Mouse (Mus musculus) kidney, postnatal 0 days (tissue): ENCODE measurements around the gene Eri2. TPM values are rescaled to one million over a fixed set of nuclear protein-coding genes. Genes with fewer than 3 reads are reported as not detected.

Experiments used
- ATAC-seq: fragments of 200-750 bp; cut with Nextera tagmentation; replicated peaks from 2 replicates; pipeline ENCODE4 v1.8.0; 2017; ENCODE audit warnings: low read depth, moderate number of reproducible peaks, moderate TSS enrichment, moderate library complexity; ENCODE audit not compliant: low FRiP score
- DNase-seq: peaks from one replicate; pipeline ENCODE4 v3.0.0-alpha.2; 2016; ENCODE audit warnings: low spot score
- H3K27ac ChIP-seq: fragments of 300-500 bp; sonication (generic); 2 replicates; pipeline ENCODE4 v1.5.1; 2014; ENCODE audit warnings: mild to moderate bottlenecking
- H3K27me3 ChIP-seq: fragments of 300-500 bp; sonication (generic); 2 replicates; pipeline ENCODE4 v1.6.1; 2014; ENCODE audit warnings: low read length, mixed read lengths; ENCODE audit not compliant: insufficient read depth
- H3K36me3 ChIP-seq: fragments of 300-500 bp; sonication (generic); 2 replicates; pipeline ENCODE4 v1.6.1; 2014; ENCODE audit warnings: low read length, mixed read lengths; ENCODE audit not compliant: insufficient read depth
- H3K4me1 ChIP-seq: fragments of 300-500 bp; sonication (generic); replicated peaks from 2 replicates; pipeline ENCODE4 v1.6.1; 2014; ENCODE audit warnings: antibody characterized with exemption, low read length, mixed read lengths; ENCODE audit not compliant: insufficient read depth
- H3K4me2 ChIP-seq: fragments of 300-500 bp; sonication (generic); 2 replicates; pipeline ENCODE4 v1.6.1; 2014; ENCODE audit warnings: mild to moderate bottlenecking, low read length, moderate library complexity, mixed read lengths
- H3K4me3 ChIP-seq: fragments of 300-500 bp; sonication (generic); replicated peaks from 2 replicates; pipeline ENCODE4 v1.5.1; 2014; ENCODE audit warnings: low read depth, low read length
- H3K9ac ChIP-seq: fragments of 300-500 bp; sonication (generic); 2 replicates; pipeline ENCODE4 v1.6.1; 2014; ENCODE audit warnings: low read depth, low read length
- H3K9me3 ChIP-seq: fragments of 300-500 bp; sonication (generic); replicated peaks from 2 replicates; pipeline ENCODE4 v1.6.1; 2016; ENCODE audit warnings: low read length, inconsistent platforms, mixed read lengths
- CTCF ChIP-seq: IDR thresholded peaks from 2 replicates; pipeline ENCODE4 v1.5.1; 2016; ENCODE audit warnings: antibody characterized with exemption, low read depth, mild to moderate bottlenecking, moderate library complexity
- WGBS: fragments of 180-500 bp; shearing (Covaris S2); extraction: QIAGEN DNeasy Blood & Tissue Kit; methylation state at CpG from one replicate; pipeline ENCODE4 v1.1.7; 2014; 5-methylcytosine and 5-hydroxymethylcytosine counted together
- polyA plus RNA-seq: library from polyadenylated mRNA; unstranded; fragments of >200 nt; fragmentation: Nextera tagmentation; extraction: Ambion mirVana; gene quantifications from 2 replicates; pipeline ENCODE4 v1.2.1, GENCODE M21; 2015

The Eri2 gene
- polyA plus RNA-seq, 1 experiment from 2014 or later: 15.8 TPM

GRCm38 (mm10) chr7:119800991-119801390, 7.1 kb upstream of the Eri2 start:
- H3K4me2 ChIP-seq: no peak overlapping the region
- no peak for TF ChIP-seq CTCF
- WGBS: 85% methylated on average over 3 of the region's 3 CpGs
- no peak overlapping the region for H3K4me3 ChIP-seq
- no peak overlapping the region for H3K9ac ChIP-seq
- 0 out of 2 replicates have a peak, but pooled peaks cover under 1% of the 10 kb centered on the region for H3K36me3 ChIP-seq
- ATAC-seq: no peak
- no peak for DNase-seq
- no peaks in the 10 kb centered on the region for H3K27me3 ChIP-seq
- no peaks in the 10 kb centered on the region for H3K4me1 ChIP-seq
- no peaks in the 10 kb centered on the region for H3K9me3 ChIP-seq
- H3K27ac ChIP-seq: no peak overlapping the region

GRCm38 (mm10) chr7:119800488-119800887, 6.6 kb upstream of the Eri2 start:
- Histone ChIP-seq H3K36me3 (no peaks in the 10 kb centered on the region), H3K27ac (no peak overlapping the region), H3K4me1 (no peaks in the 10 kb centered on the region), H3K4me2 (no peak overlapping the region), H3K4me3 (no peak overlapping the region), H3K27me3 (no peaks in the 10 kb centered on the region), H3K9me3 (no peaks in the 10 kb centered on the region), H3K9ac (no peak overlapping the region)
- TF ChIP-seq CTCF: peak; percentile 37; the same call in 1 of the 2 replicates
- no peak for ATAC-seq
- DNase-seq: no peak
- 95% methylated on average over 3 of the region's 3 CpGs for WGBS

- DNase-seq (no peak), ATAC-seq (no peak)
- H3K36me3 ChIP-seq: no peaks in the 10 kb centered on the region
- H3K27ac ChIP-seq: no peak overlapping the region
- H3K27me3 ChIP-seq: no peaks in the 10 kb centered on the region
- no peak for TF ChIP-seq CTCF
- H3K4me2 ChIP-seq: peak overlapping the region; percentile 46
- no peaks in the 10 kb centered on the region for H3K9me3 ChIP-seq
- H3K9ac ChIP-seq: no peak overlapping the region
- H3K4me3 ChIP-seq: peak overlapping the region; percentile 11; the same call in 1 of the 2 replicates
- peaks cover 5% of the 10 kb centered on the region; the same call in 1 of the 2 replicates for H3K4me1 ChIP-seq
Observed at GRCm38 (mm10) chr7:119795311-119795710, 1.5 kb upstream of the Eri2 start.

GRCm38 (mm10) chr7:119794251-119794638, 387 bp upstream of the Eri2 start:
- Histone ChIP-seq H3K27me3 (no peaks in the 10 kb centered on the region), H3K9me3 (no peaks in the 10 kb centered on the region), H3K27ac (peak overlapping the region; percentile 37), H3K4me1 (peaks cover 5% of the 10 kb centered on the region; the same call in 1 of the 2 replicates), H3K36me3 (0 out of 2 replicates have a peak, but pooled peaks cover 2% of the 10 kb centered on the region), H3K4me2 (peak overlapping the region; percentile 80), H3K9ac (peak overlapping the region; percentile 59), H3K4me3 (peak overlapping the region; percentile 59)
- peak; percentile 36; the same call in 1 of the 2 replicates for ATAC-seq
- WGBS: under 1% methylated on average over 21 of the region's 21 CpGs
- TF ChIP-seq CTCF: no peak
- DNase-seq: no peak

- H3K9ac ChIP-seq: no peak overlapping the region
- 0 out of 2 replicates have a peak, but pooled peaks have one; percentile 6 for TF ChIP-seq CTCF
- no peak overlapping the region for H3K4me2 ChIP-seq
- no peak overlapping the region for H3K4me3 ChIP-seq
- H3K36me3 ChIP-seq: peaks cover 18% of the 10 kb centered on the region
- DNase-seq (no peak), ATAC-seq (no peak)
- WGBS: 84% methylated on average over 3 of the region's 3 CpGs
- H3K9me3 ChIP-seq: no peaks in the 10 kb centered on the region
- H3K27me3 ChIP-seq: no peaks in the 10 kb centered on the region
- H3K27ac ChIP-seq: no peak overlapping the region
- no peaks in the 10 kb centered on the region for H3K4me1 ChIP-seq
Observed at GRCm38 (mm10) chr7:119789024-119789423, 4.8 kb downstream of the Eri2 start.

- TF ChIP-seq CTCF: no peak
- no peak overlapping the region for H3K27ac ChIP-seq
- no peaks in the 10 kb centered on the region for H3K4me1 ChIP-seq
- WGBS: 95% methylated on average over 5 of the region's 5 CpGs
- no peaks in the 10 kb centered on the region for H3K27me3 ChIP-seq
- no peak overlapping the region for H3K4me2 ChIP-seq
- ATAC-seq (no peak), DNase-seq (no peak)
- H3K9ac ChIP-seq: no peak overlapping the region
- H3K4me3 ChIP-seq: no peak overlapping the region
- no peaks in the 10 kb centered on the region for H3K9me3 ChIP-seq
- H3K36me3 ChIP-seq: peaks cover 26% of the 10 kb centered on the region
Observed at GRCm38 (mm10) chr7:119784908-119785307, 8.9 kb downstream of the Eri2 start.

GRCm38 (mm10) chr7:119783453-119783852, 10.4 kb downstream of the Eri2 start:
- H3K9ac ChIP-seq: no peak overlapping the region
- WGBS: 97% methylated on average over 2 of the region's 2 CpGs
- DNase-seq (no peak), ATAC-seq (no peak)
- peaks cover 24% of the 10 kb centered on the region for H3K36me3 ChIP-seq
- H3K27ac ChIP-seq: no peak overlapping the region
- H3K4me1 ChIP-seq: no peaks in the 10 kb centered on the region
- no peak overlapping the region for H3K4me2 ChIP-seq
- H3K27me3 ChIP-seq: no peaks in the 10 kb centered on the region
- no peak for TF ChIP-seq CTCF
- no peak overlapping the region for H3K4me3 ChIP-seq
- no peaks in the 10 kb centered on the region for H3K9me3 ChIP-seq
